Mouse (Mus musculus) C2C12 (cell line): ENCODE results near the gene Nrg4.

Experiments used
- CEBPB ChIP-seq: IDR thresholded peaks from one replicate; pipeline ENCODE4 v1.6.1; 2011; ENCODE audit warnings: low read depth, mild to moderate bottlenecking, control low read depth, moderate library complexity
- CTCF ChIP-seq: IDR thresholded peaks from one replicate; pipeline ENCODE4 v1.5.1; 2011; ENCODE audit not compliant: control insufficient read depth, insufficient read depth, insufficient read length
- MAX ChIP-seq: IDR thresholded peaks from one replicate; pipeline ENCODE4 v1.6.1; 2011; ENCODE audit warnings: mild to moderate bottlenecking, control low read depth
- MYOG ChIP-seq: IDR thresholded peaks from one replicate; pipeline ENCODE4 v1.6.1; 2011; ENCODE audit not compliant: control insufficient read depth, insufficient read length; ENCODE audit errors: extremely low read depth

DNA sequence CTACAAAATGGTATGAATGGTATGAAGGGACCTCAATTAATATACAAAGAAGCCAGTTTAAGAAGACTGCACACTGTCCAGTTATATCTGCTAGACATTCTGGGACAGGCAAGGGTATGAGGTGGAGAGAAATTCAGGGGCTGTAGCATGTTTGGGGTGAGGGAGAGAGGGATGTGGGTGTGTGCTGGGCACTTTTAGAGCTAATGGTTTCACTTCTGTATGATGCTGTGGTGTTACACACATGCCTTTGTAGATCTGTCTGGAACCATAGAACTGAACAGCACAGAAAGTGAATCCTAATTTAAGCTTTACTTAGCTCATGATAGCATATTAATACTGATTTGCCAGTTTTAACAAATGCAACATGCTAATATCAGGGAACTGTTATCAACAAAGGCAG, 37.1 kb upstream of the Nrg4 start:
- no peak for TF ChIP-seq MYOG
- no peak for TF ChIP-seq CTCF
- TF ChIP-seq CEBPB, result no peak
- TF ChIP-seq MAX, result no peak
